Mouse (Mus musculus) heart, postnatal 4 days (tissue): ENCODE measurements around the gene Fndc3b. TPM values are rescaled to one million over a fixed set of nuclear protein-coding genes. Genes with fewer than 3 reads are reported as not detected.

Experiments
- DNase-seq: peaks from one replicate; pipeline ENCODE4 v3.0.0; 2021
- total RNA-seq, 2 experiments: library from RNA; stranded (reverse); gene quantifications; 2 replicates each; pipeline ENCODE4 v1.2.3; 2021

The Fndc3b gene
- 10 to 100 TPM; 83.4 to 89.7 TPM for total RNA-seq

- peak; percentile 94 for DNase-seq
Measured at GRCm38 (mm10) chr3:27710648-27711428, at the start of gene Fndc3b. Gene Fndc3b, minus strand, starts transcription at chr3:27711307.

GRCm38 (mm10) chr3:27760278-27760677, 49.2 kb upstream of the Fndc3b start:
- no peak for DNase-seq

DNA sequence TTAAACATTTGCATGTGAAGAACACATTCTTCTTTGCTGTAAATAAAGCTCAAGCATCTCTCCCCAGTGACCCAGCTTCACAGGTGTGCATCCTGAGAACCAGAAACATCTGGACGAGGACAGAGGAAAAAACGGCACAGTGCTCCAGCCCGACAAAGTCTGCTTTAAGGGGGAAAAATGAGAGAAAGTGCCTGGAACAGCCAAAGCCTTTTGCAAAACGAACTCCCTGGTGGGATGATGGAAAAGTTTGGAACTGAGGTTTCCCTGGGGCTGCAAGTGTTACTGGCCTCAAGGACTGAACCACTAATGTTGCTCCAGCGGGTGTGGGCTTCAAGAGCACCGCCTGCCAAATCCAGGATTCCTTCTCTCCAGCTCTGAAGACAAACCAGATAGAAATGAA, 47.9 kb upstream of the Fndc3b start:
- peak; percentile 40 for DNase-seq

GRCm38 (mm10) chr3:27751657-27752056, 40.5 kb upstream of the Fndc3b start:
- DNase-seq, result no peak

DNA sequence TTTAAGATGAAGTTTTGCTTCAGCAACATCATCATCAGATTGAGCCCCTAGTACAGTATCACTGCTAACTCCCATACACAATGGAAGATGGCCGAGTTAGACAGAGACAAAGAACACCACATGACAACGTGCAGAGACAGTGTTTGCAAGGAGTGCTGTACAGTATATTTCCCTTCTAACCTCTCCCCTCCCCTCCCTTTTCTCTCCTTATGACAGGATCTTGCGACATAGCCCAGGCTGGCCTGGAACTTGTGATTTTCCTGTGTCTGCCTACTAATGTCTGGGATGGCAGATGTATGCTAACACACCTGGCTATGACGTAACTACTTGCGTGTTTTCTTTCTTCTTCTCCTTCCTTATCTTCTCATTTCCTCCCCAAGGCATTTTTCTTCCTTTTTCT, 40.0 kb upstream of the Fndc3b start:
- DNase-seq, result no peak

- no peak for DNase-seq
Measured at GRCm38 (mm10) chr3:27745651-27746050, 34.5 kb upstream of the Fndc3b start.

DNA sequence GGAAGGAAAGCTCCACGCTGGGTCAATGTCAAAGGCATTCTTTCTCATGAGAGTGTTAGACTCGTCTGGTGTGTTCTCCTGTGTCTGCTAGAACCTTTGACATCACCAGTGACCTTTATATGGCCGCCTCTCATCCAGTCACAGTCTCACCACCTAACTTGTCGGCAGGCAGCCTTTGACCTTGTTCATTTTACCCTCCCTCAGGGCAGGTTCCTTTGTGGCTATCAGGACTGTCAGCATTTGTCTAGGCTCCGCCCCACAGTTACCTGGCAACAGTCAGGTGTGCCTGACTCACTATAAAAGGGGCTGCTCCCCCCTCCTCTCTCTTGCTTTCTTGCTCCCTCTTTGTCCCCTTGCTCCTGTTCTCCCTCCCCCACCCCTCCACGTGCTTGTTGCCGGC, 33.6 kb upstream of the Fndc3b start:
- DNase-seq, result no peak

GRCm38 (mm10) chr3:27743271-27744145, 32.4 kb upstream of the Fndc3b start:
- no peak for DNase-seq

DNA sequence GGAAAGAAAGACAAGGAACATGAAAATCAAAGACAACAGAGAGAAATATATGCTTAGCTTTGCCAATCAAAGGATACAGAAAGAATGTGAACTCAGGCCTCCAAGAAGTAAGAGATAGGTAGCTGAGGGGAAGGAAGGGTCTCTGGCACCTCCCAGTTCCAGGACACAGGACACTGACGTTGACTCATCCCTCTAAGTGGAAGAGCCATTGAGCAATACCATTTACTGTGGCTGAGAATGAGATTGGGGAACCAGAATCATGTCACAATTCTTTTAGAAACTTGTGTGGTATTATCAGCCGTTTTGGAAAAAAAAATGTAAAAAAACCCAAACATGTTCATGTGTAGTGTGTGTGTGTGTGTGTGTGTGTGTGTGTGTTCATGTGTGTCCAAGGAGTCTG, 31.0 kb upstream of the Fndc3b start:
- no peak for DNase-seq

DNA sequence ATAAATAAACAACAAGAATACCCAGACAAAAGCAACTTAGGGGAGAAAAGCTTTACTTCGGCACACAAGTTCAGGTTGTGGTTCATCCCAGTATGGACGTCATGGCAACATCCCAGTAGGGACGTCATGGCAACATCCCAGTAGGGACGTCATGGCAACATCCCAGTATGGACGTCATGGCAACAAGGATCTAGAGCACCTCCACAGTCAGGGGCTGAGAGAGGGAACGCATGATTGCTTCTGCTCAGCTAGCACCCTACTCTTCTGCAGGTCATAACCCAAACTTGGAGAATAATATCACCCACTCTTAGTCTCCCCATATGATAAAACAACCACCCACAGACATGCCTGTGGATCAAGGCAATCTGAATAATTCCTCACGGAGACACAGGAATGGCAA, 29.0 kb upstream of the Fndc3b start:
- DNase-seq, result no peak

- no peak for DNase-seq
Measured at GRCm38 (mm10) chr3:27736180-27736579, 25.1 kb upstream of the Fndc3b start.

- DNase-seq, result no peak
Measured at GRCm38 (mm10) chr3:27735113-27735512, 24.0 kb upstream of the Fndc3b start.

DNA sequence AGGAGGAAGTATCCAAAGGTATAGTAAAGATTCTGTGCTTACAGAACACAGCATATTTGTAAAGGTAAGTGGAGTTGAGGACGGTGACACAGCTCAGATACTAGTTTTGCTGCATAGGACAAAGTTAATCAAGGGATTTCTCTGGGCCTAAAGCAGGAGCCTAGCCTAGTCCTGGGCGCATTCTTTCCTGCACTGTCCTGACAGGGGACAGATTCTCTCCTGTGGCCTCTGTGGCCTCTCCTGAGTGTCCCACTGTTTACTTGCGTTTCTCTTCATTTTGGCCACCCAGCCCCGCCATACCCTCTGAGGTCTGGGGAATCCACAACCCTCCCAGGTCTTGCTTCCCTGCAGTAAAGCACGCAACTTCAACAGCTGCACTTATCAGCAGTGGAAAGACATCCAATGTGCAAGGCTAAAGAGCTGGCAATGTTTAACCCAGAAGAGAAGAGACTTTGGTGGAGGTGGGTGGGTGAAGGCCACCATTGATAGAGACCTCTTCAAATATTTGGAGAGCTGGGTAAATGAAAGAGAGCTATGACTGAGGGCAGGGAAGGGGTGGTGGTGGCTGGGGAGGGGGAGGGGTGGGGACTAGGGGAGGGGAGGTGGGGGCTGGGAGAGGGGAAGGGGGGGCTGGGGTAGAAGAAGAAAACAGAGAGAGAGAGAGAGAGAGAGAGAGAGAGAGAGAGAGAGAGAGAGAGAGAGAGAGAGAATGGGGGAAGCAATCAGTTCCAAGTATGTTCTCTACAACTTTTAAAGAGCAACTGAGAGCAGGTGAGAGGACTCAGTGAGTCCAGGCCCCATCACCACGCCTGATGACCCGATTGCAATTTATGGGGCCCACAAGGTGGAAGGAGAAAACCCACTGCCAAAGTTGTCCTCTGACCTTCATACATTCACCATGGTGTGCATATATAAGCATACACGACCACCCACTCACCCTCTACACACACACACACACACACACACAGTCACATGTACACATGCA, 18.0 kb upstream of the Fndc3b start:
- DNase-seq, result no peak

DNA sequence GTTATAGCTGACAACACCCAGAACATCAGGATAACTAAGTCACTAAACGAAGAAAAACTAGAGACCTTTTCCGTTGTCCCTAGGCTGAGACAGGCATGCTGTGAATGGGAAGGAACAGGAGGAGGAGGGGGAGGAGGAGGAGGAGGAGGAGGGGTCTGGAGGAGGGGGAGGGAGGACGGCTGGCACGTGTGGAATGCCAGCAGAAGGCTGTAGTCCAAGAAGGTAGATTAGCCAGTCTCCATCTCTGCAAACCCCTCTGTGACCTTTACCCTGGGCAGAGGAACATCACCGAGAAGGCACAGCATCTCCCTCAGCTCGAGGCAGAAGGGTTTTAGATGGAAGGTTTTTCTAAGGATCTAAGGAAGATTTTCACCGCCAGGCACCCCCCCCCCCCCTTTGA, 17.1 kb upstream of the Fndc3b start:
- no peak for DNase-seq

GRCm38 (mm10) chr3:27725752-27726151, 14.6 kb upstream of the Fndc3b start:
- DNase-seq, result peak; percentile 56

GRCm38 (mm10) chr3:27724208-27724607, 13.1 kb upstream of the Fndc3b start:
- DNase-seq, result no peak

DNA sequence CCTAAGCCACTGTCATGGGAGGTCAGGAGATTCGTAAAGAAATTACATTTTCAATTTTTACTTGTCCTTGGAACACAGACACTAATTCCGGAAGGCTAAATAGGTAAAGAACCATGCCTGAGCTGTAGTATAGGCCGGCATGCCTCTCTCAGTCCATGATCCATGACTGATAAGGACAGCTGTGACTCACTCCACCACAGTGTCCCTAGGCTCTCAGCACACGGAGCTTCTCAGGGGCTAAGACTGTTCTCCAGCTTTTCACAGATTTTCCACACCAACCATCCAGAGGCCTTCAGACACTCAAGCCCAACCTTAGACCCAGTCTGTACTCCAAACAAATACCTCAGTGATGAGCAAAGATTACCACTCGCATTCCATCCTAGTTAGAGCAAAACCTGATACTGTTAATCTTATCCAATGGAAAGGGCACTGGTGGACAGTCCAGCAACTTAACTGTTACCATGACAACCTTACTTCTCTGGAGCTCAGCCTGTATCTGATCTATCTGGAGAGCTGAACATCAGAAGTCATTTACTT, 7.8 kb upstream of the Fndc3b start:
- no peak for DNase-seq

GRCm38 (mm10) chr3:27713971-27714370, 2.9 kb upstream of the Fndc3b start:
- DNase-seq, result no peak

- DNase-seq, result no peak
Measured at GRCm38 (mm10) chr3:27712421-27712820, 1.3 kb upstream of the Fndc3b start.

GRCm38 (mm10) chr3:27709906-27710647, 1.0 kb downstream of the Fndc3b start:
- DNase-seq, result peak; percentile 88
